Mouse (Mus musculus): ENCODE results near the gene Ebp. TPM values are rescaled to one million over a fixed set of nuclear protein-coding genes. Genes with fewer than 3 reads are reported as not detected.

Ebp gene
- polyA plus RNA-seq, 1 experiment from 2014 or later, result 67.1 TPM

- Histone ChIP-seq H3K4me2 (replicated peaks; ENCODE audit: low read depth) (no peak overlapping the region), H3K9ac (ENCODE audit: low read depth, low read length) (no peak overlapping the region), H3K4me3 (ENCODE audit: low read depth, low read length) (no peak overlapping the region), H3K9me3 (ENCODE audit: control insufficient read depth) (no peaks in the 10 kb centered on the region), H3K4me1 (replicated peaks; ENCODE audit: control insufficient read depth, insufficient read depth, low read length) (no peaks in the 10 kb centered on the region), H3K36me3 (ENCODE audit: control insufficient read depth, insufficient read depth) (no peaks in the 10 kb centered on the region), H3K27ac (ENCODE audit: low read depth, low read length) (no peak overlapping the region), H3K27me3 (replicated peaks; ENCODE audit: control insufficient read depth, insufficient read depth, low read length) (no peaks in the 10 kb centered on the region)
- TF ChIP-seq CTCF (IDR thresholded peaks at IDR 0.05; ENCODE audit: low read depth), result no peak
- ATAC-seq, result no peak
- WGBS, result 61% methylated on average over 7 of the region's 7 CpGs
These were observed 29.5 kb upstream of the Ebp start for GRCm38 (mm10) chrX:8222678-8223421.

GRCm38 (mm10) chrX:8222296-8222677 lies 29.0 kb upstream of the Ebp start:
- no peaks in the 10 kb centered on the region for H3K4me1 ChIP-seq (replicated peaks; ENCODE audit: control insufficient read depth, insufficient read depth, low read length)
- H3K9me3 ChIP-seq (ENCODE audit: control insufficient read depth), result no peaks in the 10 kb centered on the region
- no peak for ATAC-seq
- no peaks in the 10 kb centered on the region for H3K36me3 ChIP-seq (ENCODE audit: control insufficient read depth, insufficient read depth)
- H3K4me2 ChIP-seq (replicated peaks; ENCODE audit: low read depth), result no peak overlapping the region
- H3K27me3 ChIP-seq (replicated peaks; ENCODE audit: control insufficient read depth, insufficient read depth, low read length), result no peaks in the 10 kb centered on the region
- no peak for TF ChIP-seq CTCF (IDR thresholded peaks at IDR 0.05; ENCODE audit: low read depth)
- H3K27ac ChIP-seq (ENCODE audit: low read depth, low read length), result no peak overlapping the region
- WGBS, result 70% methylated on average over 3 of the region's 3 CpGs
- H3K4me3 ChIP-seq (ENCODE audit: low read depth, low read length), result no peak overlapping the region
- H3K9ac ChIP-seq (ENCODE audit: low read depth, low read length), result no peak overlapping the region

GRCm38 (mm10) chrX:8219651-8220050 lies 26.3 kb upstream of the Ebp start:
- ATAC-seq, result no peak
- Histone ChIP-seq H3K9ac (ENCODE audit: low read depth, low read length) (no peak overlapping the region), H3K4me2 (replicated peaks; ENCODE audit: low read depth) (no peak overlapping the region), H3K9me3 (ENCODE audit: control insufficient read depth) (no peaks in the 10 kb centered on the region), H3K27ac (ENCODE audit: low read depth, low read length) (no peak overlapping the region), H3K36me3 (ENCODE audit: control insufficient read depth, insufficient read depth) (no peaks in the 10 kb centered on the region), H3K4me3 (ENCODE audit: low read depth, low read length) (no peak overlapping the region), H3K27me3 (replicated peaks; ENCODE audit: control insufficient read depth, insufficient read depth, low read length) (no peaks in the 10 kb centered on the region), H3K4me1 (replicated peaks; ENCODE audit: control insufficient read depth, insufficient read depth, low read length) (no peaks in the 10 kb centered on the region)
- WGBS, result 44% methylated on average over 8 of the region's 8 CpGs
- no peak for TF ChIP-seq CTCF (IDR thresholded peaks at IDR 0.05; ENCODE audit: low read depth)

- H3K36me3 ChIP-seq (ENCODE audit: control insufficient read depth, insufficient read depth), result no peaks in the 10 kb centered on the region
- H3K4me1 ChIP-seq (replicated peaks; ENCODE audit: control insufficient read depth, insufficient read depth, low read length), result no peaks in the 10 kb centered on the region
- H3K9ac ChIP-seq (ENCODE audit: low read depth, low read length), result no peak overlapping the region
- no peak overlapping the region for H3K27ac ChIP-seq (ENCODE audit: low read depth, low read length)
- no peak overlapping the region for H3K4me3 ChIP-seq (ENCODE audit: low read depth, low read length)
- no peaks in the 10 kb centered on the region for H3K27me3 ChIP-seq (replicated peaks; ENCODE audit: control insufficient read depth, insufficient read depth, low read length)
- no peak for ATAC-seq
- no peaks in the 10 kb centered on the region for H3K9me3 ChIP-seq (ENCODE audit: control insufficient read depth)
- no peak for TF ChIP-seq CTCF (IDR thresholded peaks at IDR 0.05; ENCODE audit: low read depth)
- WGBS, result 47% methylated on average over 2 of the region's 2 CpGs
- H3K4me2 ChIP-seq (replicated peaks; ENCODE audit: low read depth), result no peak overlapping the region
These were observed 24.8 kb upstream of the Ebp start for GRCm38 (mm10) chrX:8218114-8218513.

GRCm38 (mm10) chrX:8217383-8217782 lies 24.1 kb upstream of the Ebp start:
- H3K4me1 ChIP-seq (replicated peaks; ENCODE audit: control insufficient read depth, insufficient read depth, low read length), result no peaks in the 10 kb centered on the region
- H3K27ac ChIP-seq (ENCODE audit: low read depth, low read length), result no peak overlapping the region
- no peaks in the 10 kb centered on the region for H3K36me3 ChIP-seq (ENCODE audit: control insufficient read depth, insufficient read depth)
- no peak for ATAC-seq
- no peaks in the 10 kb centered on the region for H3K27me3 ChIP-seq (replicated peaks; ENCODE audit: control insufficient read depth, insufficient read depth, low read length)
- H3K4me2 ChIP-seq (replicated peaks; ENCODE audit: low read depth), result no peak overlapping the region
- no peak overlapping the region for H3K9ac ChIP-seq (ENCODE audit: low read depth, low read length)
- TF ChIP-seq CTCF (IDR thresholded peaks at IDR 0.05; ENCODE audit: low read depth), result no peak
- no peak overlapping the region for H3K4me3 ChIP-seq (ENCODE audit: low read depth, low read length)
- H3K9me3 ChIP-seq (ENCODE audit: control insufficient read depth), result no peaks in the 10 kb centered on the region
- WGBS, result 50% methylated on average over 6 of the region's 6 CpGs

- Histone ChIP-seq H3K9ac (ENCODE audit: low read depth, low read length) (no peak overlapping the region), H3K36me3 (ENCODE audit: control insufficient read depth, insufficient read depth) (no peaks in the 10 kb centered on the region), H3K4me1 (replicated peaks; ENCODE audit: control insufficient read depth, insufficient read depth, low read length) (no peaks in the 10 kb centered on the region), H3K27ac (ENCODE audit: low read depth, low read length) (no peak overlapping the region), H3K4me3 (ENCODE audit: low read depth, low read length) (no peak overlapping the region), H3K4me2 (replicated peaks; ENCODE audit: low read depth) (no peak overlapping the region), H3K27me3 (replicated peaks; ENCODE audit: control insufficient read depth, insufficient read depth, low read length) (no peaks in the 10 kb centered on the region), H3K9me3 (ENCODE audit: control insufficient read depth) (no peaks in the 10 kb centered on the region)
- TF ChIP-seq CTCF (IDR thresholded peaks at IDR 0.05; ENCODE audit: low read depth), result no peak
- ATAC-seq, result no peak
- WGBS, result 77% methylated on average over 7 of the region's 7 CpGs
These were observed 18.3 kb upstream of the Ebp start for GRCm38 (mm10) chrX:8211490-8212207.
